Mouse (Mus musculus): ENCODE results near the gene Gpatch2.

DNA sequence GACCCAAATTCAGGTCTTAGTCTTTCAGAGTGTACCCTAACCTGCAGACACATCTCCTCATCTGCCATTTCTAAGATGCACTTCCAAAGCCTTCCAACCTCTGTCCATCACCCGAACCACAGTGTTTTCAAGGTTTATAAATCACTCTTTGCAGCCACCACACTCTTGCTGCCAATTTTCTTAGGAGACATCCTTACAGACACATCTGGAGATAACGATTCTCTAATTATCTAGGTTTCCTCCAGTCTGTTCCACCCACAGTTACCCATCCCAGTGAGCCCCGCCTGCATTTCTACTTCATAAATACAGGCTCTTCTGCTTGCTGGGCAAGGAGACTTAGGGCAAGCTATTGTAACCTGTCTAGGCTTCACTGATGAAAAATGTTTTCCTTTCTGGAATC, 77.9 kb downstream of the Gpatch2 start:
- no peak for TF ChIP-seq CTCF (conservative IDR thresholded peaks at IDR 0.05; ENCODE audit: low read length)
- TF ChIP-seq POU5F1 (IDR thresholded peaks at IDR 0.05; ENCODE audit: borderline replicate concordance, low read length) = no peak
